ENCODE assay signal across 18 mouse cellular contexts in genomic region chr6:49017150-49017549, GRCm38 (mm10). TPM values are rescaled to one million over a fixed set of nuclear protein-coding genes. Genes with fewer than 3 reads are reported as not detected.
DNase-seq lines count a peak whose midpoint lies in the region; ATAC-seq lines count a peak whose summit lies in the region.
"Had no signal": no experiment of that assay in that cellular context is flagged by ENCODE, and none has a peak within 500 bp of the region (broad histone marks: within the 10 kb centered on the region; RNA-seq: fewer than 3 reads in every experiment).

No protein-coding gene starts in this region.

- no peaks in the 10 kb centered on the region for H3K9me3 ChIP-seq in lung, embryonic 15.5 days
- H3K9me3 ChIP-seq in embryonic facial prominence, embryonic 10.5 days = no peaks in the 10 kb centered on the region
- H3K9me3 ChIP-seq: limb, embryonic 15.5 days; neural tube, embryonic 15.5 days had no signal

- no peak for DNase-seq in lung, postnatal 25 days (ENCODE audit: low spot score)
- peak; percentile 19 for DNase-seq in embryonic facial prominence, embryonic 10.5 days (ENCODE audit: low spot score)
- peak; percentile 71 for DNase-seq in naive thymus-derived CD4-positive, alpha-beta T cell, adult 2 months (ENCODE audit: low read depth)
- DNase-seq in spleen, postnatal 36 days (ENCODE audit: low spot score in 2 of 2) = no peak
- DNase-seq in left cerebral cortex, adult 18-20 months (ENCODE audit: low spot score in 2 of 2) = no peak
- DNase-seq: adrenal gland, postnatal 14 days; cerebellum, adult 9-11 months; heart, adult 2 months; heart, postnatal 4 days; lung, postnatal 14 days had no signal

- H3K27me3 ChIP-seq in lung, embryonic 15.5 days = no peaks in the 10 kb centered on the region
- no peaks in the 10 kb centered on the region for H3K27me3 ChIP-seq in embryonic facial prominence, embryonic 10.5 days (replicated peaks; ENCODE audit: low read depth, poor library complexity, severe bottlenecking)
- H3K27me3 ChIP-seq: limb, embryonic 15.5 days; neural tube, embryonic 15.5 days had no signal

- peak overlapping the region; percentile 31; the same call in 1 of the 2 replicates for H3K4me2 ChIP-seq in lung, embryonic 15.5 days
- H3K4me2 ChIP-seq: limb, embryonic 15.5 days; neural tube, embryonic 15.5 days had no signal

- ATAC-seq in lung, embryonic 15.5 days (ENCODE audit: borderline replicate concordance, extremely low read depth, low FRiP score, low TSS enrichment) = 0 out of 2 replicates have a peak, but pooled peaks have one; percentile 31
- peak; percentile 71 for ATAC-seq in CD4-positive, CD25-positive, alpha-beta regulatory T cell, adult 4 months
- ATAC-seq: intestine, embryonic 16.5 days had no signal

- peaks cover 4% of the 10 kb centered on the region; the same call in 1 of the 2 replicates for H3K4me1 ChIP-seq in lung, embryonic 15.5 days
- H3K4me1 ChIP-seq in embryonic facial prominence, embryonic 10.5 days = peaks cover 4% of the 10 kb centered on the region; the same call in 1 of the 2 replicates

- WGBS in lung, embryonic 15.5 days = 29% methylated on average over 12 of the region's 12 CpGs
- WGBS in embryonic facial prominence, embryonic 10.5 days = 70% methylated on average over 12 of the region's 12 CpGs

- no peaks in the 10 kb centered on the region for H3K36me3 ChIP-seq in lung, embryonic 15.5 days
- H3K36me3 ChIP-seq in embryonic facial prominence, embryonic 10.5 days (replicated peaks) = no peaks in the 10 kb centered on the region
- H3K36me3 ChIP-seq: limb, embryonic 15.5 days; neural tube, embryonic 15.5 days had no signal

- no peak overlapping the region for H3K27ac ChIP-seq in lung, embryonic 15.5 days
- no peak overlapping the region for H3K27ac ChIP-seq in embryonic facial prominence, embryonic 10.5 days (replicated peaks)
- H3K27ac ChIP-seq: heart, adult 2 months; limb, embryonic 15.5 days; neural tube, embryonic 15.5 days had no signal

- H3K9ac ChIP-seq in lung, embryonic 15.5 days = no peak overlapping the region
- H3K9ac ChIP-seq: limb, embryonic 15.5 days; neural tube, embryonic 15.5 days had no signal

- no peak overlapping the region for H3K4me3 ChIP-seq in lung, embryonic 15.5 days
- H3K4me3 ChIP-seq in embryonic facial prominence, embryonic 10.5 days = no peak overlapping the region
- H3K4me3 ChIP-seq: heart, adult 2 months; limb, embryonic 15.5 days; neural tube, embryonic 15.5 days had no signal

RNA-seq across cellular contexts. Expression of gene Gpnmb, which starts 19.2 kb away (rescaled TPM):
- polyA plus RNA-seq in lung, embryonic 15.5 days (2015; fragmentation: Nextera tagmentation; extraction: Ambion mirVana) = 0.38 and 0.64 TPM in 2 replicates
- polyA plus RNA-seq in CD4-positive, CD25-positive, alpha-beta regulatory T cell, adult 4 months (2017; shearing (Covaris generic)) = 1 to 10 TPM; 2.0 to 2.4 TPM
- polyA plus RNA-seq in embryonic facial prominence, embryonic 10.5 days (2016; fragmentation: Nextera tagmentation; extraction: Ambion mirVana) = 1.1 and 2.7 TPM in 2 replicates
- 1 to 10 TPM; 1.9 to 2.8 TPM for total RNA-seq in left cerebral cortex, adult 18-20 months (2021)

RNA-seq across cellular contexts. Expression of gene Svs1, which starts 30.5 kb away (rescaled TPM):
- polyA plus RNA-seq in lung, embryonic 15.5 days (2015; fragmentation: Nextera tagmentation; extraction: Ambion mirVana) = not detected in 2 replicates
- not detected for polyA plus RNA-seq in CD4-positive, CD25-positive, alpha-beta regulatory T cell, adult 4 months (2017; shearing (Covaris generic))
- not detected in 2 replicates for polyA plus RNA-seq in embryonic facial prominence, embryonic 10.5 days (2016; fragmentation: Nextera tagmentation; extraction: Ambion mirVana)
- not detected for total RNA-seq in left cerebral cortex, adult 18-20 months (2021)
- total RNA-seq: adrenal gland, postnatal 14 days; ES-E14; heart, adult 2 months; heart, postnatal 4 days; left cerebral cortex, adult 8-10 months had no signal
- polyA plus RNA-seq: embryonic facial prominence, embryonic 11.5 days; heart, adult 2 months; intestine, embryonic 16.5 days; limb, embryonic 15.5 days; neural tube, embryonic 15.5 days had no signal

RNA-seq across cellular contexts. Expression of gene Doxl2, which starts 42.4 kb away (rescaled TPM):
- not detected in 2 replicates for polyA plus RNA-seq in lung, embryonic 15.5 days (2015; fragmentation: Nextera tagmentation; extraction: Ambion mirVana)
- not detected for polyA plus RNA-seq in CD4-positive, CD25-positive, alpha-beta regulatory T cell, adult 4 months (2017; shearing (Covaris generic))
- not detected in 2 replicates for polyA plus RNA-seq in embryonic facial prominence, embryonic 10.5 days (2016; fragmentation: Nextera tagmentation; extraction: Ambion mirVana)
- total RNA-seq in left cerebral cortex, adult 18-20 months (2021) = not detected
- total RNA-seq: adrenal gland, postnatal 14 days; heart, adult 2 months; heart, postnatal 4 days; left cerebral cortex, adult 8-10 months had no signal
- polyA plus RNA-seq: embryonic facial prominence, embryonic 11.5 days; heart, adult 2 months; intestine, embryonic 16.5 days; limb, embryonic 15.5 days; neural tube, embryonic 15.5 days had no signal

RNA-seq across cellular contexts. Expression of gene Malsu1, which starts 56.4 kb away (rescaled TPM):
- polyA plus RNA-seq in lung, embryonic 15.5 days (2015; fragmentation: Nextera tagmentation; extraction: Ambion mirVana) = 64.1 and 65.6 TPM in 2 replicates
- 10 to 100 TPM; 22.2 to 42.4 TPM for polyA plus RNA-seq in CD4-positive, CD25-positive, alpha-beta regulatory T cell, adult 4 months (2017; shearing (Covaris generic))
- 74.1 and 77.2 TPM in 2 replicates for polyA plus RNA-seq in embryonic facial prominence, embryonic 10.5 days (2016; fragmentation: Nextera tagmentation; extraction: Ambion mirVana)
- total RNA-seq in left cerebral cortex, adult 18-20 months (2021) = 10 to 100 TPM; 23.8 to 34.4 TPM

Comparison
In these comparisons a context has a peak if more than half of its experiments do, and no peak if none do; other contexts are left out.
1. DNase-seq: peak in embryonic facial prominence, embryonic 10.5 days (single experiment) and naive thymus-derived CD4-positive, alpha-beta T cell, adult 2 months (single experiment); none in lung, postnatal 25 days (single experiment), spleen, postnatal 36 days (0 of 2) and left cerebral cortex, adult 18-20 months (0 of 2).